Mouse (Mus musculus) E14TG2a.4 (cell line): ENCODE results near the gene Npas3.
A peak's percentile ranks its signal among the peaks of the same experiment; 100 is the strongest.

Experiments used
- H3K27me3 ChIP-seq: 2 replicates; pipeline ENCODE4 v1.6.1; 2014; ENCODE audit warnings: low read length, control low read depth; ENCODE audit not compliant: insufficient read depth
- H3K36me3 ChIP-seq: 2 replicates; pipeline ENCODE4 v1.6.1; 2014; ENCODE audit warnings: low read length, control low read depth; ENCODE audit not compliant: insufficient read depth
- H3K4me1 ChIP-seq: replicated peaks from 2 replicates; pipeline ENCODE4 v1.6.1; 2014; ENCODE audit warnings: low read depth, low read length, control low read depth
- H3K4me3 ChIP-seq: replicated peaks from 2 replicates; pipeline ENCODE4 v1.5.1; 2014; ENCODE audit warnings: mild to moderate bottlenecking, low read length
- H3K9me3 ChIP-seq: 2 replicates; pipeline ENCODE4 v1.6.1; 2014; ENCODE audit warnings: low read length, control low read depth
- CTCF ChIP-seq: conservative IDR thresholded peaks from 2 replicates; pipeline ENCODE4 v1.5.1; 2014; ENCODE audit warnings: low read length
- NANOG ChIP-seq: IDR thresholded peaks from 2 replicates; pipeline ENCODE4 v1.6.1; 2014; ENCODE audit warnings: borderline replicate concordance, low read length, mixed read lengths
- POU5F1 ChIP-seq: IDR thresholded peaks from 2 replicates; pipeline ENCODE4 v1.6.1; 2014; ENCODE audit warnings: low read length, borderline replicate concordance

Npas3 gene

DNA sequence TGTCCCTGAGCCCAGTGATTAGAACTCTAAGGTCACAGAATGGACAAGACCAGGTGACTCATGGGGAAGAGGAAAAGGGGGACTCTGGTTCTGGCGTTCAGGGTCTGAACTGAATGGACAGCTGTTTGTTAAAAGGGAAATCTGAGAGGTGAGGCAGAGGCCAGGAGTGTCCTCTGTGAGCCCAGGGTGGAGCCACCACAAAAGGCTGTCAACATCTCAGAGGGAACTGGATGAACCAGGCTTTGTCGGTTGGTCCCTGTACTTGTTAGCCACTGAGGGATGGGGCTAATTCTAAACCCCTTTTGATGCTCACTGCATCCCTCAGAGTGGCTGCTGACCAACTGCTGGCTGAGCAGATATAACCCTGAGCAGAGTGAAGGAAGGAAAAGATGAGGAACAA, 861.9 kb downstream of the Npas3 start:
- Histone ChIP-seq H3K4me1 (peaks cover 61% of the 10 kb centered on the region), H3K4me3 (peak overlapping the region; percentile 35), H3K36me3 (peaks cover 2% of the 10 kb centered on the region; the same call in 1 of the 2 replicates), H3K9me3 (no peaks in the 10 kb centered on the region), H3K27me3 (no peaks in the 10 kb centered on the region)
- TF ChIP-seq POU5F1 (no peak), NANOG (no peak), CTCF (no peak)

DNA sequence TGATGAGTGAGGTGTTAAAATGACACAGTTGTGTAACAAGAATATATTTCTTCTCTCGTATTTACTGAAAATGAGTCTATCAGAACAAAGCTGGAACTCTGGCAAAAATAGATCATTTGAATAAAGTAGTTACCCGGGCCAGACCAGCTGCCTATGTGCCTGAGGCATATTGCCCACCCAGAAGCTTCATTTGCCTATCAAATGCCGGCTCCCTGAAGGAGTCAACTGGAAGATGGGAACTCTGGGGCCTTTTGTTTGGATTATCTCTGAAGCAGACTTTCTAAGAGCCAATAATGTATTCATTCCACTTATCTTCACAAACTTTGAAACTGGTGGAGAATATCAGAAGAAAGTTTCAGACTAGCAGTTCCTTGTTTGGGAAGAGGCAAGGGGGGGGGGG, 862.5 kb downstream of the Npas3 start:
- Histone ChIP-seq H3K9me3 (no peaks in the 10 kb centered on the region), H3K36me3 (peaks cover 2% of the 10 kb centered on the region; the same call in 1 of the 2 replicates), H3K4me3 (0 out of 2 replicates have a peak overlapping the region, but pooled peaks have one; percentile 73), H3K4me1 (peaks cover 55% of the 10 kb centered on the region), H3K27me3 (no peaks in the 10 kb centered on the region)
- TF ChIP-seq POU5F1 (0 out of 2 replicates have a peak, but pooled peaks have one; percentile 22), CTCF (no peak), NANOG (peak; percentile 86)

DNA sequence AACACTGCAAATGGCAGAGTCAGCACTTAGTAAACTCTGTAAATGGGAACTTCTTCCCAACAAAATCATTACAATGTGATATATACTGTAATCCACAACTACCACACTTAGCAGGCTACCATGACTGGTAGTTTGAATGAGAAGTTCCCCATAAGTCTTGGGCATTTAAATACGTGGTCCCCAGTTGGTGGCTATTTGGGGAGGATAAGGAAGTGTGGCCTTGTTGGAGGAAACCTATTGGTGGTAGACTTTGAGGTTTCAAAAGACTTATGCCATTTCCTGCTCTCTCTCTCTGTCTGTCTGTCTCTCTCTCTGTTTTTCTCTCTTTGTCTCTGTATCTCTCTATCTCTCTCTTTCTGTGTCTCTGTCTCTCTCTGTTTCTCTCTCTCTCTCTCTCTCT, 871.9 kb downstream of the Npas3 start:
- H3K9me3 ChIP-seq = no peaks in the 10 kb centered on the region
- no peaks in the 10 kb centered on the region for H3K27me3 ChIP-seq
- H3K4me3 ChIP-seq = no peak overlapping the region
- H3K4me1 ChIP-seq = peaks cover 18% of the 10 kb centered on the region
- H3K36me3 ChIP-seq = no peaks in the 10 kb centered on the region
- TF ChIP-seq NANOG (no peak), CTCF (no peak), POU5F1 (no peak)

DNA sequence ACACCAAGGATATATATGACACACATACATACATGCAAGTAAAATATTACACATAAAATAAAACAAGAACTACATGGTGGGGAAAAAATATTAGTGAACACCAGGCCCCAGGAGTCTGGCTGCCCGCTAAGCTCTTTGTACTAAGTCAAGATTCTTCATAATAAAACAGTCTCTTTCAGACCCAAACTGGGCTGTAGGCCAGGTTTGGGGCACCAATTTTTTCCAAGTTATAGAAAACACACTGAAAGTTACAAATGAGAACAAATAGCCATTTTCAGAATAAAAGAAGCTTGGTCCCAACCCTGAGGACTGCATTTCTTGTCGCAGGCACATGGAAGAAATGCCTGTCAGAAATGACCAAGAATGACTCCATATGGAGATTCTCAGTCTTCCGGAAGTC, 872.8 kb downstream of the Npas3 start:
- TF ChIP-seq POU5F1 (no peak), NANOG (no peak), CTCF (no peak)
- Histone ChIP-seq H3K36me3 (no peaks in the 10 kb centered on the region), H3K27me3 (no peaks in the 10 kb centered on the region), H3K4me3 (no peak overlapping the region), H3K4me1 (peaks cover 21% of the 10 kb centered on the region), H3K9me3 (no peaks in the 10 kb centered on the region)
